Mouse (Mus musculus) thymus, adult 2 months (tissue): ENCODE data around the gene Aldh3b2. TPM values are rescaled to one million over a fixed set of nuclear protein-coding genes. Genes with fewer than 3 reads are reported as not detected.

Experiments used
- DNase-seq: peaks from one replicate; pipeline ENCODE4 v3.0.0; 2021
- H3K27ac ChIP-seq: fragments of 200-500 bp; 2 replicates; pipeline ENCODE4 v1.5.1; 2012; ENCODE audit warnings: low read length, control low read depth; ENCODE audit not compliant: control insufficient read depth, insufficient read depth
- H3K27me3 ChIP-seq: fragments of 200-500 bp; 2 replicates; pipeline ENCODE4 v1.6.1; 2012; ENCODE audit warnings: mild to moderate bottlenecking, low read length, moderate library complexity, mixed read lengths; ENCODE audit not compliant: control insufficient read depth, insufficient read depth
- H3K36me3 ChIP-seq: fragments of 200-500 bp; 2 replicates; pipeline ENCODE4 v1.6.1; 2012; ENCODE audit warnings: mild to moderate bottlenecking, low read length, moderate library complexity; ENCODE audit not compliant: control insufficient read depth, insufficient read depth
- H3K4me1 ChIP-seq: fragments of 200-500 bp; replicated peaks from 2 replicates; pipeline ENCODE4 v1.6.1; 2012; ENCODE audit warnings: low read length; ENCODE audit not compliant: control insufficient read depth, insufficient read depth
- H3K4me3 ChIP-seq: fragments of 200-500 bp; 2 replicates; pipeline ENCODE4 v1.5.1; 2012; ENCODE audit warnings: mild to moderate bottlenecking, low read length, control low read depth, moderate library complexity; ENCODE audit not compliant: control insufficient read depth, insufficient read depth
- CTCF ChIP-seq: fragments of 200-500 bp; IDR thresholded peaks from 2 replicates; pipeline ENCODE4 v1.5.1; 2012; ENCODE audit warnings: mild to moderate bottlenecking, control low read depth, low read length, moderate library complexity, borderline replicate concordance; ENCODE audit not compliant: control insufficient read depth, poor library complexity, insufficient read depth; ENCODE audit errors: extremely low read depth
- POLR2A ChIP-seq: fragments of 200-500 bp; IDR thresholded peaks from 2 replicates; pipeline ENCODE4 v1.6.1; 2012; ENCODE audit warnings: mild to moderate bottlenecking, low read length, control low read depth, moderate library complexity; ENCODE audit not compliant: control insufficient read depth, poor library complexity, insufficient read depth; ENCODE audit errors: extremely low read depth
- WGBS: fragments of 180-500 bp; shearing (Covaris S2); methylation state at CpG from one replicate; pipeline ENCODE4 v1.1.7; 2018; 5-methylcytosine and 5-hydroxymethylcytosine counted together
- polyA plus RNA-seq: library from polyadenylated mRNA; depleted of rRNA; stranded (reverse); fragments of >200 nt; gene quantifications from 2 replicates; pipeline ENCODE4 v1.2.3, GENCODE M21; 2012

Aldh3b2 gene
- polyA plus RNA-seq, 1 experiment = 7.2 TPM

GRCm38 (mm10) chr19:3945872-3946564, 26.1 kb upstream of the Aldh3b2 start:
- H3K4me3 ChIP-seq = no peak overlapping the region
- TF ChIP-seq CTCF (no peak), POLR2A (no peak)
- no peaks in the 10 kb centered on the region for H3K27me3 ChIP-seq
- 33% methylated on average over 10 of the region's 10 CpGs for WGBS
- no peaks in the 10 kb centered on the region for H3K36me3 ChIP-seq
- peaks cover 15% of the 10 kb centered on the region for H3K4me1 ChIP-seq
- no peak overlapping the region for H3K27ac ChIP-seq
- DNase-seq = peak; percentile 76

DNA sequence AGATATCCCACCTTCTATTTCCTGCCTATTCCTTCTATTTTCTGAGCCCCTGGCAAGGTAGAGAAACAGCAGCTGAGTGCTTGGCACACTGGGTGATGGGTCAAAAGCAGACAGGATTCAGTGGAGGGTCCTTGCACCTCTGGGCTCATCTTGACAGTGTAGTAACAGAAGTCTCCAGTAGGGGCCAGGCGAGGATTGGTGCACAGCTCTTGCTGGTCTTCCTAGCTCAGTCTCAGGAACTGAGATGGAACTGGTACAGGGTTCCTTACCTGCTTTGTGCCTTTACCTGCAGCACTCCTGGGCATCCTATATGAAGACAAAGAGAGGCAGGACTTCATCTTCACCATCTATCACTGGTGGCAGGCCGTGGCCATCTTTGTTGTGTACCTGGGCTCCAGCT, 25.4 kb upstream of the Aldh3b2 start:
- WGBS = 59% methylated on average over 2 of the region's 2 CpGs
- DNase-seq = peak; percentile 76
- H3K27ac ChIP-seq = no peak overlapping the region
- H3K27me3 ChIP-seq = no peaks in the 10 kb centered on the region
- H3K4me3 ChIP-seq = no peak overlapping the region
- no peaks in the 10 kb centered on the region for H3K36me3 ChIP-seq
- peaks cover 15% of the 10 kb centered on the region for H3K4me1 ChIP-seq
- TF ChIP-seq POLR2A (no peak), CTCF (peak; percentile 67; the same call in 1 of the 2 replicates)

DNA sequence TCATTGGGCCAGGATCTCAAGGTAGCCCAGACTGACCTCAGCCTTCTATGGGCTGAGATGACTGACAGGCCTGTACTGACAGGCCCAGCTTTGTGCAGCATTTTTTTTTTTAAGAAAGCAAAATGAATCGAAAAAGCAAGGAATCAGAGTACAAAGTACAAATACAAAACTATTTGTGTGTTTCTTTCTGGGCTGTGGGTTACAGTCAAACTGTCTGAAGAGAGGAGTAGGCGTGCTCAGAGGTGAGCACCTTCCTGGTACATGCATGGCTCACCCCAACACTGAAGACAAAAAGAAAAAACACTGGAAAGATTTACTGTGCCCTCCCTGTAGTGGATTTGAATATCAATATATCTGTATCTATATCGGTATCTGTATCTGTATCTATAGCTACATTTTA, 24.3 kb upstream of the Aldh3b2 start:
- 93% methylated on average over 3 of the region's 3 CpGs for WGBS
- Histone ChIP-seq H3K4me1 (peaks cover 15% of the 10 kb centered on the region), H3K27ac (no peak overlapping the region), H3K27me3 (no peaks in the 10 kb centered on the region), H3K36me3 (no peaks in the 10 kb centered on the region), H3K4me3 (no peak overlapping the region)
- no peak for DNase-seq
- TF ChIP-seq CTCF (no peak), POLR2A (no peak)

DNA sequence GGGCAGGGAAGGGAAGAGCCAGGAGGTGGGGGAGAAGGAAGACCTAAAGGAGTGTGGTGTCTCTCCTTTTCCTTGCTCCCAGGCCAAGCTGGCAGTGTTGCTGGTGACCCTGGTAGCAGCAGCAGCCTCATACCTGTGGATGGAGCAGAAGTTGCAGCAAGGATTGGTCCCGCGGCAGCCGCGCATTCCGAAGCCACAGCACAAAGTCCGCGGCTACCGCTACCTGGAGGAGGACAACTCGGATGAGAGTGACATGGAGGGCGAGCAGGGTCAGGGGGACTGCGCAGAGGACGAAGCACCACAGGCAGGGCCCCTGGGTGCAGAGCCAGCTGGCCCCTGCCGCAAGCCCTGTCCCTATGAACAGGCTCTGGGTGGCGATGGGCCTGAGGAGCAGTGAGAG, 23.6 kb upstream of the Aldh3b2 start:
- no peak for DNase-seq
- WGBS = 97% methylated on average over 14 of the region's 14 CpGs
- TF ChIP-seq CTCF (no peak), POLR2A (no peak)
- Histone ChIP-seq H3K27me3 (no peaks in the 10 kb centered on the region), H3K4me3 (no peak overlapping the region), H3K36me3 (no peaks in the 10 kb centered on the region), H3K4me1 (peaks cover 8% of the 10 kb centered on the region), H3K27ac (no peak overlapping the region)

DNA sequence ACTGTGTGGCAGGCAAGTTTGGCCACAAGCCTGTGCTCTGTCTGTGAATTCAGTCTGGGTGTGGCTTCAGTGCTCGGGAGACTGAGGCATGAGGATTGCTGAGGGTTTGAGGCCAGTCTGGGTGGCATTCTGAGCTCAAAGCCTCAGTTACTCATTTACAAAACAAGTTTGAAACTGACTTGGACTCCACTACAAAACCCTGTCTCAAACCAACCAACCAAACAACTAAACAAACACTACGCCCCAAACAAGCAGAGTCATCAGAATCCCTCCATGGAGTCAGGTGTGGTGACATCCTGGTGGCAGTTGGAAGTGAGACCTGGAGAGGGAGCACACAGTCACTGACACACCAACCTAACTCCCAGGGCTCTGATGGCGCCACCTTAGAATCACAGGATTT, 21.8 kb upstream of the Aldh3b2 start:
- no peaks in the 10 kb centered on the region for H3K27me3 ChIP-seq
- no peak overlapping the region for H3K27ac ChIP-seq
- TF ChIP-seq POLR2A (no peak), CTCF (no peak)
- peaks cover 4% of the 10 kb centered on the region for H3K4me1 ChIP-seq
- no peak overlapping the region for H3K4me3 ChIP-seq
- DNase-seq = no peak
- 98% methylated on average over 3 of the region's 3 CpGs for WGBS
- no peaks in the 10 kb centered on the region for H3K36me3 ChIP-seq

- DNase-seq = no peak
- no peaks in the 10 kb centered on the region for H3K27me3 ChIP-seq
- H3K27ac ChIP-seq = no peak overlapping the region
- H3K4me1 ChIP-seq = no peaks in the 10 kb centered on the region; the same call in 1 of the 2 replicates
- H3K4me3 ChIP-seq = no peak overlapping the region
- no peaks in the 10 kb centered on the region for H3K36me3 ChIP-seq
- TF ChIP-seq CTCF (no peak), POLR2A (no peak)
These were observed 20.7 kb upstream of the Aldh3b2 start for GRCm38 (mm10) chr19:3951461-3951860.

GRCm38 (mm10) chr19:3952099-3952498, 20.0 kb upstream of the Aldh3b2 start:
- Histone ChIP-seq H3K27ac (no peak overlapping the region), H3K4me1 (no peaks in the 10 kb centered on the region), H3K36me3 (no peaks in the 10 kb centered on the region), H3K27me3 (no peaks in the 10 kb centered on the region), H3K4me3 (no peak overlapping the region)
- TF ChIP-seq CTCF (no peak), POLR2A (no peak)
- no peak for DNase-seq
- WGBS = 85% methylated on average over 1 of the region's 1 CpGs

- Histone ChIP-seq H3K4me1 (no peaks in the 10 kb centered on the region), H3K4me3 (no peak overlapping the region), H3K27me3 (no peaks in the 10 kb centered on the region), H3K27ac (no peak overlapping the region), H3K36me3 (no peaks in the 10 kb centered on the region)
- TF ChIP-seq CTCF (no peak), POLR2A (no peak)
- DNase-seq = no peak
- WGBS = 84% methylated on average over 3 of the region's 3 CpGs
These were observed 17.1 kb upstream of the Aldh3b2 start for GRCm38 (mm10) chr19:3955033-3955432.
